Mouse (Mus musculus) cerebellum, adult 8-10 months (tissue): ENCODE data around the gene Hlcs.
A peak's percentile ranks its signal among the peaks of the same experiment; 100 is the strongest.
"Not testable (repeated sequence)": the region's sequence is repeated elsewhere in the genome, so short reads cannot be mapped to it uniquely, and the experiment has no call there.

Source experiments
- DNase-seq: peaks from one replicate; pipeline ENCODE4 v3.0.0; 2022

Hlcs gene

DNA sequence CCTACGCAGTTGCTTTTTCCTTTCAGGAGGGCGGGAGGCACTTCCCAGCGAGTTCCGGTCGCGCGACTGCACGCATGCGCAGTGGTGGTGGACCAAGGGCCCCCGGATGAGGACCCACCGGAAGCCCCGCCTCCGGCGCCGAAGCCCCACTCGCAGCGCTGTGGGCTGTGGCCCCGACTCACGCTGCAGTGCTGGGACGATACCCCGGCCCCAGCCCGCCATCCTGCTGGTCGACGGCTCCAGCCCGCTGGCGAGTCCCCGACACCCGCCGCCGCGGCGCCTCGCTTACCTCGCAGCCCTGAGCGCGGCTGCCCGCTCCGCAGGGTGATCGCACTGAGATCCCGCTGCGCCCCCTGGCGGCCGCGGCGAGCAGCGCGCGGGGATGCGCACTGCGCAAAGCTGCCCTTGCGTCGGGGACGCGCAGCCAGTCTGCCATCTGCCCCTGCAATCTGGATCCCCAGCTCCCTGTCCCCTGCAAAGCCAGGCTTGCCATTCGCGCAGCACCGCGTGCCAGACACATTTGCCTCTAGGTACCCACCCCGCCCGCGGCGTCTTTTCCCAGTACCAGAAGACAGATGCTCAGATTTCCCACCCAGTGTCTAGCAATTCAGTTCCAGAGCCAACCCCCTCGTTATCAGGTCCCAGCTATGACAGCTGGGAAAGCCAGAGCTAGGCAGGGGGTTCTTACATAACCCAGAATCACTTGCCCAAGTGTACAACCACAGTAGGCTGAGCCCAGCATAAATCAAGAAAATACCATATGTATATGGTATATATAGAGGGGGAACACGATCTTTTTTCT, at the start of gene Hlcs:
Hlcs (minus strand) TSS at position 343 of the 802 bp plus-strand sequence.
- peak; percentile 99 for DNase-seq

DNA sequence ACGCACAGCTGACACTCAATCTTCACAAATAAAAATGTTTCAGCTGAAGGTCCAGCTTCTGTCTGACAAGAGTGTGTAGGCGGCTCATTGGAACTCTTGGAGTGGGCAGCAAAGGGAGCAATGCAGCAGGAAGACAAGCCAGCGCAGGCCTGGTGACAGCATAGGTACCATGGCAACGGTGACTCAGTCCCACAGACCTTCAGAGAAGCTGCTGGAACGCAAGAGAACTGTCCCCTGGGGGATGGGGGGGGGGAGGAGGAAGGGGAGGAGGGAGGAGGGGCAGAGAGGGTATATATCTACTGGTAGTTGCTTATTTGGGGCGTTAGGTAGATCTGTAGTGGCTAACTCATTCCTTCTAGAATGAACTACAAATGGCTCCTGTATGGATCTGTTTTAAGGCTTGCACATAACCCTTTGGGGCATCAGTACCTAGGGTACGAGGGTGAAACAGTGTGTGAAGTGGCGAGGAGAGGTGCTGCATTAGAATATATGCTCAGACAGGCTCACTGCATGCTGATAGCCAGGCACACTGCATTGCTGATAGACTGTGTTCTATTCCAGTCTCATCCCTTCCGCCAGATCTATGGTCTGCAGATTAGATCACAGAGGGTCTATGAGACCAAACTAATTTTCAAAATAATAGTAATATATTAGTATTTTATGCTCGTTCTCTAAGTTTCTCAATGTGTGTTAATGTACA, 49.0 kb upstream of the Hlcs start:
- DNase-seq: peak; percentile 37

DNA sequence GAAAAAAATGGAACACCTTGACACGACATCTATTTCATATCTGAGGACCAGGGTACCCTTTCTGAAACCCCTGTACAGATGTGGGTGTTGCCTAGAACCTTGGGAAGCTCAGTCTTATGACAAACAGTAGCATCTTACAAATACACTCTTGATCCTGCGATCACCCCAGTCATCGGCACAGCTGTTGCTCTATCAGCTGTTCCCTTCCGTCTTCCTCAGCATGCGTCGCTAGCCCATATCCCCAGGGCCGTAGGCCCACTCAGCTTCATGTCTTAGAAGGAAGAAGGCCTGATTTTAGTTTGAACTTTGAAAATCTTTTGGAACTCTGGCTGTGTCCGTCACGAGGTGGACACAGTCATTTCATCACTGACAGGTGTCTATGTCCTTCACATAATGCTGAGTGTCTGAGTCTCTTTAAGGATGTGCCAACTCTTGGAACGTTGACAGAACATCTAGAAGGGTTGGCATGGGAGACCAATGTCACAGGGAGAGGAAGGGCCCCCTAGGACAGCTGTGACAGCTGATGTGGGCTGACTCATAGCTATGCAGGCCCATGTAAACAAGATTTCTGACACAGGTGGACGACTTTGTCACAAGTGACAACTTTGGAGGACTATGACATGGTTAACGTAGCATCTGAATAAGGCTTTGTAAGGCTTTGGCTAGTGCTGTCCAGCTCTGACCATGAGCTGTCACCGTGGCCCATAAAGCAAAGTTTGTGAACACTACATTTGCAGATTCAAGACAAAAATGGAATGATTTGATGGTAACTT, 47.4 kb upstream of the Hlcs start:
- no peak for DNase-seq

DNA sequence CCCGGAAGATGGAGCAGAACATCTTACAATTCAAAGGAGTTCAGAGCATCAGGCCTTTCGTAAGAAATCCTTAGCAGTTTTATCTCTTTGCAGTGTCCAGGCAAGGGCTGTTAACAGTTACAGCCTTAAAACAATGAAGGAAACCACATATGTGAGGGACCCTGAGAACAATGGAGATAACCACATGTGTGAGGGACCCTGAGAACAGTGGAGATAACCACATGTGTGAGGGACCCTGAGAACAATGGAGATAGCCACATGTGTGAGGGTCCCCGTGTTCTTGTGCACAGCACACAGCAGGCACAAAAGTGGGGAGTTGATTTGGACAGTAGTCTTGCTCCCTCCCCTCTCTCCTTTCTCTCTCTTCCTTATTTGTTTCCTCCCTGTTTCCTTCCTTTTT, 44.7 kb upstream of the Hlcs start:
- no peak for DNase-seq

DNA sequence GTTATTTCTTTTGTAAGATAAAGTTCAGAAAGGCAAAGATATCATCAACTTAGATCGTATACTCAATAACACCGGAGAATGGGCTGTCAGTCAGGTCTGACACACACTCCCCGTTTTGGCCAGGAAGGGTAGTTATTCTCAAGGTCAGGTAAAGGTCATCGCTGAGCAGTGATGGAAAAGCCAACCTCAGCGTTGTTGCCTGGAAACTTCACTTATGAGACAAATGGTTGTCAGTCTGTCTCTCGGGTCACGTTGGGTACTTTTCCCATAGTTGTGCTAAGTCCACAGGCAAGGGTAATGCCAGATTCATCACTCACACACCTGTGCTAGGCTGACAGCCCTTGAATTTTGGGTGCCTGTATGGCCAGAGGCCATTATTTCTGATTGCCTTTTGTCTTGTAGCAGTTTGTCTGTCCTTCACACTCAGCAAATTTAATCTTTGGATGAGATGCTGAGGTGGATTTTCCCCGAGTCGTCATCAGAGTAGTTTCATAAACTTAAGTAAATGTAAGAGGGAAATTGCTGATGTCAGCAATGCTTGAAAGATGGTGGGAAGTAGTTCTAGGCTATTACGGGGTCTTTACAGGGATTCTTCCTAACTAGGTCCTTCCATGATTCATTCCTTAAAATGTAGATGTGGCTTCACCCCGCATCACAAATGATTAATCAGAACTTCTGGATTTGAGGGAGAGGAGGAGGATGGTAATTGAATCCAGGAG, 43.6 kb upstream of the Hlcs start:
- DNase-seq: no peak

DNA sequence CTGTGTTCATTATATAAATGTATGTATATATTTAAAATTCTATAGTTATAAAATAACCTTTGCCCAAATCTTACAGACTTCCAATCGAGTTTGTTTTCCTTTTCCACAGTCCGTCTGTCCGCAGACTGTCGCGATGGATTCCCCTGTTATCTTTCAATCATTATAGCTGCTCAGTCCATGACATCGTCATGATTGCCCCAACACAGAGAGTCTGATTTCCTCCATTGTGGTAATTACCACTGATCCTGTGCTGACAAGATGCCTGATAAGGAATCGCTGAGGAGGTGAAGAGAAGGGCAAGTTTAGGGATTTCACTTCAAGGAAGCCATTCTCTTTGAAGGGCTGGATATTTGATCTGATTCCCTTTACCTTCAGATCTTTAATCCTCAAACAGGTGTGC, 42.7 kb upstream of the Hlcs start:
- no peak for DNase-seq

DNA sequence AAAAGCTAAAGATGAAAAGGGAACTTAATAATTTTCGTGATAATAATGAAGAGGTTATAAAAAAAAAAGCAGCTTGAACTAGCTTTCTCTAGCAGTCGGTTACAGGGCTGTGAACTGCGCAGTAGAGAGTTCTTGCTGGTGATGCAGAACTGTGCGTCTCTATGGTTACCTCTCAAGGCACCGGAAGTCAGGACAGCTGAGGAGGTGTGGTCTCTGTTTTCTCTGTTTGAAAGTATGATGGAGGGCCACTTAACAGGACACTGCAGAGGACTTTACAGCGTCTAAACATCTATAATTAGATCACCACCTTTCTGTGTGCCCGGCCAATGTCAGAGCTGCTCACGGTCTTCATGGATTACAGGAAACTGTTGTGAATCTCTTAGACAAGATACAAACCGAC, 41.1 kb upstream of the Hlcs start:
- no peak for DNase-seq

DNA sequence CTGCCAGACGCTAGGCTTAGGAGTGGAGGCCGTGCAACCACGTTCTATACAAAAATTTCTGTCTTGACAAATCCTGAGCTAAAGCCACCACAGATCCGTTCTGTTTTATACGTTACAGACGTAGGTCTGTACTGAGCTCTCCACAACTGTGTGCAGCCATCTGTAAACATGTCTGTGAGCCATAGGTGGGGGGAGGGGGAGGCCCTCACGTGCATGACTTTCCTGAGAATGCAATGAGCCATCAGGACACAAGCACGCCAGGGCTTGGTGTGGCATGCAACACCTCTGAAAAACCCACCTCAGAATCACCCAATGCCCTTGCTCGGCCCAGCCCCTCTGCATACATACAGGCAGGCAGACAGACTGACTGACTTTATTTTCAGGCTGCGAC, 36.9 kb upstream of the Hlcs start:
- DNase-seq: no peak

DNA sequence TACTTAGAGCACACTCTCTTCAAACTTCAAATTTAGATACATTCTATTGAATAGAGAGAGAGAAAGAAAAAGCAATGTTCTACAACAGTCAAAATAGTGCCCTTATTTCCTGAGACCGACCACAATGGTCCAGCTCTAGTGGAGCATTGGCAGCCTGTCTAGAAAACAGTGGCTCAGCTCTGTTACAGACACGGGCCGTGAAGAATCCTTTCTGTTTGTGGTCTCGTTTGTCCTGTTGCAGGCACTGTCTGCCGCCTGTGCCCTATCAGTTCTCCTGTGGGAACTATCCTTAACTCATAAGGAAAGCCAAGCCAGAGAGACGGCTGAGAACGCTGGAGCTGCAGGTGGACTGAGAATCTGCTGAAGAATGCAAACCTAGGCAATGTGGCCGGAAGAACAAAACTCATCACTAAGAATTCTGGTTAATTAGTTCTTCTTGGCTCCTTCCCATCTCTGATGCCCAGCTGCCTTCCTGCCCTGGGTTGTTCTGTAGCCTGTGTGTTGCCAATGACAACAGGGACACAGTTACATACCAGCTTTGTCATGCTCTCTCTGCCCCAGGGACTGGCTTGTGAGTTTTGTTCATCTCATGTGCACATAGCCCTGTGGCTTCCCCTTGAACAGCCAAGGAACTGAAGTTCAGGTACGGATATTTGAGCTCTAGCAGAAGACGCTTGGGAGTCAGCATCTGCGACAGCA, 36.4 kb upstream of the Hlcs start:
- no peak for DNase-seq

DNA sequence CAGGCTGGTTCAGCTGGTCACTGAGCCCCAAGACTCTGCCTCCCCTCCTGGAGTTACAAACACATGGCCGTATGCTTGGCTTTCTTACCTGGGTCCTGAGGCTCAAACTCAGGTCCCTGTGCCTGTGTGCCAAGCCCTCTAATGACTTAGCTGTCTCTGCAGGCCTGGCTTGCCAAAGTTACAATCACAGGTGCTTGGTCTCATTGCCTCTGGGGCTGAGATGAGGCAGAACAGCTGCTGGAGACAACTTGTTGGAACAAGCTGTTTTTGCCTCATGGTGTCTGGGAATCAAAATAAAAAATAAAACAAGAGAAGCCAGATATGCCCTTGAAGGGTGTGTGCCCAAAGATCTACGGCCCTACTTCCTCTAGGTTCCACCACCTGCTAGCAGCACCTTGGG, 35.4 kb upstream of the Hlcs start:
- no peak for DNase-seq

DNA sequence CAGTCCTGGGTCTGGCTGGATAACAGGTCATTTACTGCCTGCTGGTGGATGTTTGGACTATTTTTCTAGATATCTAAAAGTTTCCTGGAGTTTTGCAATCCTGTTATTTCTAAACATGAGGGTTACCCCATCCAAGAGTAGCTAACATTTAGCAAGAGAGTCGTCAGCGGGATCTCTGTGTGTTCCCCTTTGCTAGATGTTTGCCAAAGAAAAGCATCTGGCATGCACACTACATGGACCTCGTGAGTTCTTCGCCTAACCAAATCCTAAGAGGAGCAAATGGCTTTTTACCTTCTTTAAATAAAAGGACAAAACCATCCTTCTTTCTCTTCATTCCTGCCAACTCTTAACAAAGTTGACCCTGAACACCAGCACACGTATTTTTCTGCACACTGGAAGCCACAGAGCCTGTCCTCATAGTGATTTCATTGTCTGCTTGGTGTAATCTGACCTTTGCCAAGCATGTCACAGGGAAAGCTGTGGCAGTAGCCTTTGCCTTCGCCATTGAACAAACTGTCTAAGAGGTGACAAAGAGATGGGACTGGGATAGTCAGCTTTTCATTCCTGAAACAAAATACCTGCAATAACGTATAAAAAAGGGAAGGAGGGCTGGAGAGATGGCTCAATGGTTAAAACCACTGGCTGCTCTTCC, 33.8 kb upstream of the Hlcs start:
- no peak for DNase-seq

DNA sequence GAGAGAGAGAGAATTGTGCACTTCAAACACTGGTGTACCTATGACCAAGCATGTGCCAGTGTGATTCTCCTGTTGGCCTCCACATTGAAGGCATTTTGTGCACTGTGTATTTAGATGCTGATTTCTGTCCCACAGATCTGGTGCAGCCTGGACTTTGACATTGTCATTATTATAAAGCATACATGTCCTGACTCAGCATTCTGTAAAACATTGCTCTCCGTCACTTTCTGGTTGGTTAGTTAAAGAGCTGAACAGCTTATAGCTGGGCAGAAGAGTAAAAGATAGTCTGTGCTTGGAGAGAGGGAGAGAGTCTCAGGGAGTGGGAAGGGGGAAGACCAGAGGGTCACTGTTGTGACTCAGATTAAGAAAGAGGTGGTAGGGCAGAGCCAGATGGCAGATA, 32.4 kb upstream of the Hlcs start:
- DNase-seq: no peak

DNA sequence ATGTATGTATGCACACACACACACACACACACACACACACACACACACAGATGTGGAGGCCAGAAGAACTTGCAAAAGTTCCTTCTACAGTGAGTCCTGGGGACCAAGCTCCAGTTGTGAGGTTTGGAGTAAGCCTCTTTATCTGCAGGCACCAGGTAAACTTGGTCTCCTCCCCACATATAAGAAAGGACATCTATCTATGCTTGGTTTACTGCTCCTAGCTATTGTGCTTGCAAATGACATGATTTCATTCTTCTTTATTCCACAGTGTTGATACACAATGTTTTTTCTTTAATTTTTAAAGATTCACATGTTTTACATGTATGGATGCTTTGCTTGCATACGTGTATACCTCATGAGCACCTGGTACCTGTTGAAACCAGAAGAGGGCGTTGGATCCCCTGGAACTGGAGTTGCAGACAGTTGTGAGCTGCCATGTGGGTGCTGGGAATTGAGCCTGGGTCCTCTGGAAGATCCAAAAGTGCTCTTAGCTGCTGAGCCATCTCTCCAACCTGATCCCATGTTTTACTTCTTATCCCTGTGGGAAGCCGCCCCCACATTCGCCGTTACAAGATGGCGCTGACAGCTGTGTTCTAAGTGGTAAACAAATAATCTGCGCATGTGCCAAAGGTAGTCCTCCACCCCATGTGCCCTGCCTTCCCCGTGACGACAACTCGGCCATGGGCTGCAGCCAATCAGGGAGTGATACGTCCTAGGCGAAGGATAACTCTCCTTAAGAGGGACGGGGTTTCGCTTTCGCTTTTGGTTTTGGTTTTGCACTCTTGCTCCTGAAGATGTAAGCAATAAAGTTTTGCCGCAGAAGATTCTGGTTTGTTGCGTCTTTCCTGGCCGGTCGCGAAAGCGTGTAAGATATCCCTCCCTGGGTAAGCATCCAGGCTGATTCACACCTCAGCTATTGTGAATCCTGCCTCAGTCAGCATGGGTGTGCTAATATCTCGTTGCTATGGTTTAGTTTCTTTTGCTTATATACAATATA, 26.1 kb upstream of the Hlcs start:
- not testable (repeated sequence) for DNase-seq

DNA sequence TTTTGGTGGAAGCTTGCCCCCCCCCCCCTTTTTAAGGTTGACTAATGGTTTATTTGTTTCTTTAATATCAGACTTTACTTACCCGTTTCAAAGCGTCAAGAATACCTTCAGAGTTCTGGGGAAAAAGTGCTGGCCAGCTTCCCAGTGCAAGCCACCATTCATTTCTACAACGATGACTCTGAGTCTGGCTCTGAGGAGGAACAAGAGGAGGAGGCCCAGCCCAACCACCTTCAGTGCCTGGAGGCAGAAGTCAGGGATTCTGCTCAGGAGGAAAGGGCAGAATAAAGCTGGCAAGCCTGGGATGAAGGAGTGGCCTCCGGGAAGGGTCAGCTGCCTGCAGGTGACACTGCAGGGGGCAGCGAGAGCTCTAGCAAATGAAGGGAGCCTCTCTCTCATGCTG, 22.3 kb upstream of the Hlcs start:
- DNase-seq: no peak

DNA sequence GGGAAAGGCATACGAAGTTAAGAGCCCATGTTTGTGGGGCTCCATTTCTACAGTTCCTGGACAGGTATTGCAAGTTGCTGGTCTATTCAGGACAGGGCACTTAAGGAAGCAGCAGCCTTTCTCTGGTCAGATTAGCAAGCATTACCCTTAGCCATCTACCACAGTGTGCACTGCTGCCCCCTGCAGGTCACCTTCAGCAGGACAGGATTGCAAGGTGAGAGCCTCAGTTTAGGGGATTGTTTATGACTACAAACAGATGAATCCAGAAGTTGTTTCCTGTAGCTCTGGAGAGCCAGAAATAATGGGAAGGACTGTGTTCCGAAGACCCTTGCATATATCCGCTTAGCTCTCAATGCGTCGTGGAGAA, 18.5 kb upstream of the Hlcs start:
- peak; percentile 73 for DNase-seq

DNA sequence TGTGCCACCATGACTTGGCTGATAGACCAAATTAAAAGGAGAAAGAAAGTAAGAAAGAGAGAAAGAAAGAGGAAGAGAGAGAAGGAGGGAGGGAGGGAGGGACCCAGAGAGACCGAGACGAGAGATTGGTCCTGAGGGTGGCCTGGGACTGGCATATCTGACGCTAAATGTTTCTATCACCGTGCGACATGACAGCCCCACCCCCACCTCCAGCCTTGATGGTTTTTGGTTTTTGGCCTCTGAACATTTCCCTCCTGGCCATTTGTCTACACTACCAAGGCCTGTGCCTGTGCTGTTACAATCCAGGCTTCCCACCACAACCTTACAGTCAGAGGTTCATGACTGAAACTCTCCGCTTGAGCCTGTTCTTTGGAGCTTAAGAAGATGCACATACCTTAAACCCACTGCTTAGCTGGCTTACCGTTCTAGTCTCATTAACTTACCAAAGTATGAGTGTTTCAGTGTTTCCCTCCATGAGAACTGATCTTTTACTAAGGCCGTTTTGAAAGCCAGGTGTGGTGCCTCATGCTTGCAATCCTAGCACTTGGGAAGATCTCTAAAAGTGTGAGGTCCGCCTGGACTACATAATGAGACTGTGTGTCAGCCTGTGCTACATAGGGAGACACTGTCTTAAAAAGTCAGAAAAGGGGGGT, 18.0 kb upstream of the Hlcs start:
- DNase-seq: no peak

DNA sequence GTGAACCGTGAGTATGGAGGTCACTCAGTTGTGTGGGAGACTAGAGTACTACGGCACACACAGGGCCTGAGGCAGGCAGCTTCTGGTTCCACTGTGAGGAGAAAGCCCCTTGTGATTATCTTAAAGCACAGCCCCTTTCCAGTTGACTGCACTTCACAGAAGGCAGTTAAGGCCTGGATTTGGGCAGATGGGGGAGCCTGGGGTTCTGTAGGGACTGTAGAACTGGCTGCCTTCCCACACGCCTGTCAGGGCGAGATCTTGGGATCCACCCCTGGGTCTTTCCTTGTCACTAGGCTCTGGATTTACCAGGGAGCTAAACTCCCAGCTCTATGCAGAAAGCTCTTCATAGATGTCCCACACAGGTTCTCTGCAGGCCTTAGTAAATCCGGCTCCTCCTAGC, 17.1 kb upstream of the Hlcs start:
- no peak for DNase-seq

DNA sequence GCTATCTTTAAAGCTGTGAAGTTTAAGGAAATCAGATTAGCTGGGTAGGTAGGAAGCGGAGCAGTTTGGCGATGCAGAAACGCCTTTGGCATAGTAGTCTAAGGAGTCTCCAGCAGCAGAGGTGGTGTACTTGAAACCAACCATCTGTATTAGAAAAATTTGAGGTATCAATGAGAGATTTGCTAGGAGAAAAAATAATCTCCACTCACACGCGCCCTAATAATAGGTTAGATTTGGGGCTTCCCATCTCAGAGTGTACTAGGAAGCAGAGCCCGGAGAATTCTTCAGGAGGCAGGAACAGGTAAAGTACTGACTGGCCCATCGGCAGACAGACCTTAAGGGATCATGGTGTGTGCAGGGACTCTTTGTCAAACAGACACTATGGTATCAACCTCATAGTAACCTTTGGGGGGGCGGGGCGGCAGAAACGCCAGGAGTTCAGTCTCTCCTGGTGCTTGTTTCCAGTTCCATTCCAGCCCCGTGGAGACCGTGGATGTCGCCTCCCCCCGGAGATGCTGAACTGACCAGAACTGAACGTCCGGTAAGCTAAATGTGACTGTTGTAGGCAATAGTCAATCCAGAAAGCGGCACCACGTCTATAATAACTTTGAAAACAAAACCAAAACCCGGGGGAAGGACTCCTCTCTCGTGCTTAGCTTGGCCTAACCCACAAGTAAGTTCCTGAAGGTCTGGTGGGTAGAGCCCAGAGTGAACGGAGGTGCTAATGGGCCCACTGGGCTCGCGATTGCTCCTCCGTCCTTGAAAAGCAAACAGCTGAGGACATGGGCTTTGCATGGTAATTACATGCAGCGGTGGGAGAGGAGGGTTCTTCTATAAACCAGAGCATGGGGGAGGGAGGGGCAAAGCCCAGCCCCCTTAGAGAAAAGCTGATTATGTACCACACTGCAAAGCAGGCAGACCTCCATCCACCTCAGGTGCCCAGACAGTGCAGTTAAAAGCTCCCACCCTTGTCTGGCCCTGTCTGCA, 15.8 kb upstream of the Hlcs start:
- no peak for DNase-seq
